Mouse (Mus musculus) spleen, postnatal 36 days (tissue): ENCODE data around the gene Cenpx.
"Not testable (repeated sequence)": the region's sequence is repeated elsewhere in the genome, so short reads cannot be mapped to it uniquely, and the experiment has no call there.

Experiments
- DNase-seq, 2 experiments: peaks; one replicate each; pipeline ENCODE4 v3.0.0; 2022; ENCODE audit warnings: low spot score in 2 of 2, mixed read lengths in 1 of 2

Gene Cenpx

GRCm38 (mm10) chr11:120713580-120714518, at the start of gene Cenpx, which contains the start of gene Lrrc45:
Cenpx (minus strand) TSS chr11:120713738.
Lrrc45 (plus strand) TSS chr11:120713925.
- peak; percentile 98 for DNase-seq

- DNase-seq, result not testable (repeated sequence)
Observed at GRCm38 (mm10) chr11:120762672-120763041, 49.1 kb upstream of the Cenpx start, which contains the start of gene Hmga1b. Hmga1b (plus strand) TSS chr11:120762794.

- no peak for DNase-seq
Observed at GRCm38 (mm10) chr11:120761811-120762671, 48.5 kb upstream of the Cenpx start.

DNA sequence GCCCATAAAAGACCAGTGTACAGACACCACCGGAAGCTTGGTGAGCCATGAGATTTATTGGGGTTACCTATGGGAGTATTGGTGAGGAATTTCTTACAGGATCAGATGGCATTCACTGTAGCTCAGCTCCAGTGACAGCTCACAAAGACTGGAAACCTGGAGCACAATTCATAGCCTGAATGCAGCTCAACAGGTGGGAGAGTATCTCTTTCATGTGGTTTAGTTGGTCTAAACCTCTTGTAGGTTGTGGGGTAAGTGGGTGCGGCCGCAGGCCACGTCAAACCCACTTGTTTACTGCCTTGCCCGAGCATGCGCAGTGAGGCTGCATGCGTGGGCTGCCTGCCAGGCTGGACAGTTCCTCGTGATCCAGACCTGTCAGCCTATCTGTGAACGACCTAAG, 46.7 kb upstream of the Cenpx start:
- no peak for DNase-seq

DNA sequence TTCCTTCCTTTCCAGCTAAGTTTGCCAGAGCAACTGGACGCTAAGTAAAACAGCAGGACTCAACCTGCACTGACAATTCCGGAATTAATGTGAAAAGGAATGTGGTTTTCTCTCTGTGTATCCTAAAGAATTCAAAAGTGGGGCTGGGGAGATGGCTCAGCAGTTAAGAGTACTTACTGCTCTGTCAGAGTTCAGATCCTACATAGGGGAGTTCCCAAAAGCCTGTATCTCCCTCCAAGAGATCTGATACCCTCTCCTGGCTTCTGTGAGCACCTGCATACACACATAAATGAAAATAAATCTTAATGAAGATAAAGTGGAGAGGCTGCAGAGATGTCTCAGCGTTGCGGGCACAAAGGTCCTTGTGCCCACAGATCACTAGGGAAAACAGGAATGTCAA, 38.1 kb upstream of the Cenpx start:
- no peak for DNase-seq

GRCm38 (mm10) chr11:120749430-120749829, 35.9 kb upstream of the Cenpx start:
- peak; percentile 27 to 34 for DNase-seq

DNA sequence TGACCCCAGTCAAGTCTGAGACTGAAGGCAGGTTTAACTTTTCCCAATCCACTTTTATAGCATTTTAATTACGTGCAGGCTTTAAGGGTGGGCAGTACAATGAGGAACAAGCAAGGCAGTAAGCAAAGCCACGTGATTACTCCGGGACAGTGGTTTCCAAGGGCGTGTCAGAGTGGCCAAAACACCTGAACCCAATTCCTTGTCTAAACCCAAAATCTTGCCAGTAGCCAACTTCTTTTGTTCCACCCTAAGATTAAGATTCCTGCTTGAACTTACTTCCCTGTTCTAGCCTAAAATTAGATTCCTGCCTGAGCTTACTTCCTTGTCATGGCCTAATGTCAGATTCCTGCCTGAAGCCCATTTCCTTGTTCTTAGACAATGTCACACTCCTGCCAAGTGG, 34.4 kb upstream of the Cenpx start:
- DNase-seq, result no peak

GRCm38 (mm10) chr11:120744121-120744701, 30.7 kb upstream of the Cenpx start:
- no peak for DNase-seq

- no peak for DNase-seq
Observed at GRCm38 (mm10) chr11:120740981-120741380, 27.4 kb upstream of the Cenpx start.

- DNase-seq, result no peak
Observed at GRCm38 (mm10) chr11:120736424-120736823, 22.9 kb upstream of the Cenpx start.

DNA sequence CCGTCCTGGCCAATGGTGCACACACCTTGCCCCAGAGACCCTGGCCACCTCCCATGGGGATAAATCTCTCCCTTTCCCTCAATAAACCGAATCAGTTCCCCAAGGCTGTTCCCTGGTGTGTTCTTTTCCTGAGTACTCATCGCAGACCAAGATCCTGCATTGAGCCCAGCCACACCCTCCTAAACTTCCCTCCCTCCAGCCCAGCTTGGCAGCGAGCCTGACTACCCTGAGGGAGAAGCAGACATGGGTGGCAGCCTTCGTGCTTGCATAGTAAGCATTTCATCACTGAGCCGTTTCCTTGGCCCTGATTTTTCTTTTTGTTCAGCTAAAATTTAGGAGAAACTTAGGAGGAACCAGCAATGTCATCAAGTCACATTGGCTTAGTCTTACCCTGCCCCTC, 20.0 kb upstream of the Cenpx start:
- no peak for DNase-seq

- no peak for DNase-seq
Observed at GRCm38 (mm10) chr11:120731858-120732680, 18.5 kb upstream of the Cenpx start, which contains the start of gene Cbr2. Cbr2 (minus strand) TSS chr11:120732114.

GRCm38 (mm10) chr11:120731395-120731794, 17.9 kb upstream of the Cenpx start:
- no peak for DNase-seq

GRCm38 (mm10) chr11:120730331-120730870, 16.9 kb upstream of the Cenpx start:
- no peak for DNase-seq

DNA sequence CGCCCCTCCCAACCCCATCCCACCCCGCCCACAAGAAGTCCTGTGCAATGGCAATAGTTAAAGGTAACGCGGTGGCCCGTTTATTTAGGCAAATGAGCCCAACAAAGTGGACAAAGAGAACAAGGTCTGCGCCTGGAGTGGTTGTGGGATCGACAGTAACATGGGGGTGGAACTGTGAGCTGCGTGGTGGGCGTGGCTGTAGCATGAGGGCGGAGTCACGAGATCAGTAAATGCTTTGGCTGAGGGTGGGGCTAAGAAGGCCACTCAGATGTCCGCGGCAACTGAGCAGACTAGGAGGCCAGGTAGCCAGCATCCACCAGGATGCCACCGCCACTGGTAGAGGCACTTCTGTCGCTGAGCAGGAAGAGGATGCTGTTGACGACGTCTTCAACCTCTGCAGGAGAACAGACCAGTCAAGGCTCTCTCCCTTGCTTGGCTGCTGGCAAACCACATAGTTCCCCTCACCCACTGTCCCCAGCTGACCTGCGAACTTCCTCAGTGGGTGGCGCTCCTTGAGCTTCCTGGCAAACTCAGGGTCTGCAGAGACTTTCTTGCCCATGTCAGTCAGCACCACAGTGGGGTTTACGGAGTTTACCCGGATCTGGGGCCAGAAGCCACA, 16.0 kb upstream of the Cenpx start:
- peak; percentile 41 to 53 for DNase-seq

GRCm38 (mm10) chr11:120728530-120729240, 15.1 kb upstream of the Cenpx start:
- no peak for DNase-seq

- no peak for DNase-seq
Observed at GRCm38 (mm10) chr11:120727564-120727963, 14.0 kb upstream of the Cenpx start.

GRCm38 (mm10) chr11:120727169-120727527, 13.6 kb upstream of the Cenpx start, which contains the start of gene Dcxr:
Dcxr (minus strand) TSS chr11:120727281.
- peak; percentile 86 to 88 for DNase-seq
